Mouse (Mus musculus) ES-Bruce4 (cell line): ENCODE measurements at regions not wholly inside any gene's neighbourhood (a gene's known extent, or its start where the extent isn't known, plus 50 kb on each side); places are given as distances from the start of the nearest gene placed in this dataset.

Experiments
- CTCF ChIP-seq: IDR thresholded peaks from one replicate; pipeline ENCODE4 v1.8.1; 2011; ENCODE audit warnings: low read depth, low read length
- EP300 ChIP-seq: IDR thresholded peaks from 2 replicates; pipeline ENCODE4 v1.6.1; 2011; ENCODE audit warnings: low read depth, low read length; ENCODE audit not compliant: insufficient read depth

DNA sequence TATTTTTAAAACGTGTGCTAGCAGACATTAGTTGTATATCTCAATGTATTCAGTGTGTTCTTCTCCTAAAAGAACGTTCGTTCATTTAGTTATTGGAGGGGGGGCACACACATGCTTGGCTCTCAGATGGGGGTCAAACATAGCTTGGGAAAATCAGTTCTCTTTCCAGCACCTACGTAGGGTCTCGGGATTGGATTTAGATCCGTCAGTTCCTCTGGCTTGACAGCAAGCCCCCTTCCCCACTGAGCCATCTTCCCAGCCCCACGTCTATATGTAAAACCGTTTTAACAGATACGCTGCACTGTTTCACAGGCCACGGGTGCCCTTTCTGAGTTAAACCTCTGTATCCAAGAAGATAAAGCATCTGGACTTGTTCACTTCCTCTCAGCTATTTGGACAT lies 100.5 kb upstream of the Nckap5 start:
- TF ChIP-seq EP300 (no peak), CTCF (no peak)
